Mouse (Mus musculus) left cerebral cortex, postnatal 25 days (tissue): ENCODE results near the gene Itgb5. TPM values are rescaled to one million over a fixed set of nuclear protein-coding genes. Genes with fewer than 3 reads are reported as not detected.
A peak's percentile ranks its signal among the peaks of the same experiment; 100 is the strongest.

Source experiments
- DNase-seq, 2 experiments: peaks; one replicate each; pipeline ENCODE4 v3.0.0; 2022; ENCODE audit warnings: low spot score in 2 of 2, mixed read lengths in 1 of 2
- intact Hi-C: fragments of 180-260 bp; cut with DNase I; formaldehyde crosslinking; loops from one replicate; pipeline ENCODE4 v1.15.1; 2025
- total RNA-seq, 2 experiments: library from RNA; stranded (reverse); gene quantifications; 2 replicates each; pipeline ENCODE4 v1.2.3; 2021

Gene Itgb5
- total RNA-seq, 2 experiments from 2014 or later: 37.3 to 39.3 TPM

DNA sequence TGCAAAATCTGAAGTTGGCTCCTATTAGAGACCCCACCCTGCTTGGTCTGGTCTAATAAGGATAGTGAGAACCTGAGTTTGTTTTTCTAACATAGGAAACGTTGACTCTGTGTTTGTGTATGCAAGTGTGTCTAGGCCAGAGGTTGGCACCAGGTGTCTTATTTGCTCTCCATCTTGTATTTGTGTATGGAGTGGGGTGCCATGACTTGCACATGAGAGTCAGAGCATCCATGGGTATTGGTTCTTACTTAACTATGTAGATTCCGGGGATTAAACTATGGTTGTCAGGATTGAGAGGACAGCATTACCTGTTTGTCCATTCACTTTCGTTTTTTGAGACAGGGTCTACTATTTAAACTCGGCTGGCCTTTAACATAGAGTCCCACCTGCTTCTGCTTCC, 123.5 kb downstream of the Itgb5 start:
- intact Hi-C loops: no loop called here

DNA sequence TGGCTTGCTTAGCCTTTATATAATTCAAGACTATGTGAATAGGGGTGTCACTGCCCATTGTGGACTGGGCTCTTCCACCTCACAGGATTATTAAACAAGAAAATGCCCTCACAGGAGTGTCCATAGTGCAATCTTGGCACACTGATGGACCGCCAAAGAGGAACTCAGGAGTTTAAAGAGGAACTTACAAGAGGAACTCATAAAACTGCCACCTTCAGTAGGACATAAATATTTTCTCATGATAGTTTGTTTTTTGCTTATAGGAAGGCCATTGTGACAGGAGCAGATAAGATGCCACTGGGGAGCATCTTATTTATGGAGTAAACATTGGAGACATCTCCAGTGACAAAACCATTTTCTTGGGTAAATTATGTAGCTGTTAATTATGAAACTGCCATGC, 125.3 kb downstream of the Itgb5 start:
- intact Hi-C loops: no loop called here

More for the DNA sequence above, 123.5 kb downstream of the Itgb5 start:
- no peak for DNase-seq

DNA sequence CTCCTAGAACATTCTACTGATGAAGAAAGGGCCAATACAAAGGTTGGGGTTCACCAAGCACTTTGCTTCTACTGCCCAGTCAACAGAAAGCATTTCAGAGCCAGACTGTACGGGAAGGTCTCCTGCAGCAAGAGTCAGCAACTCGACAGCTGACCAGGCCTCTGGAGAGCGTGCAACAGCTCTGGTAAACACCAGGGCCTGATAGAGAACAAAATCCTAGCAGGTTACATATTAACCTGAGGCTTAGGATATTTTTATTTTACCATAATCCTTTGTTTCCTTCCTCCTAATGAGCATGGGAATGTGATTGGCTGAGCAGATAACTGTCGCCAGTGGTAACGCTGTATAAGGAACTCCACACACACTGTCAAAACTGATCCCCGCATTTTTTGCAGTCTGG, 134.0 kb downstream of the Itgb5 start:
- intact Hi-C loops: no loop called here

More for the DNA sequence above, 125.3 kb downstream of the Itgb5 start:
- DNase-seq: no peak

GRCm38 (mm10) chr16:33965878-33966537, 136.5 kb downstream of the Itgb5 start:
- peak in 1 of 2 experiments; percentile 44 for DNase-seq

More for the DNA sequence above, 134.0 kb downstream of the Itgb5 start:
- DNase-seq: no peak

DNA sequence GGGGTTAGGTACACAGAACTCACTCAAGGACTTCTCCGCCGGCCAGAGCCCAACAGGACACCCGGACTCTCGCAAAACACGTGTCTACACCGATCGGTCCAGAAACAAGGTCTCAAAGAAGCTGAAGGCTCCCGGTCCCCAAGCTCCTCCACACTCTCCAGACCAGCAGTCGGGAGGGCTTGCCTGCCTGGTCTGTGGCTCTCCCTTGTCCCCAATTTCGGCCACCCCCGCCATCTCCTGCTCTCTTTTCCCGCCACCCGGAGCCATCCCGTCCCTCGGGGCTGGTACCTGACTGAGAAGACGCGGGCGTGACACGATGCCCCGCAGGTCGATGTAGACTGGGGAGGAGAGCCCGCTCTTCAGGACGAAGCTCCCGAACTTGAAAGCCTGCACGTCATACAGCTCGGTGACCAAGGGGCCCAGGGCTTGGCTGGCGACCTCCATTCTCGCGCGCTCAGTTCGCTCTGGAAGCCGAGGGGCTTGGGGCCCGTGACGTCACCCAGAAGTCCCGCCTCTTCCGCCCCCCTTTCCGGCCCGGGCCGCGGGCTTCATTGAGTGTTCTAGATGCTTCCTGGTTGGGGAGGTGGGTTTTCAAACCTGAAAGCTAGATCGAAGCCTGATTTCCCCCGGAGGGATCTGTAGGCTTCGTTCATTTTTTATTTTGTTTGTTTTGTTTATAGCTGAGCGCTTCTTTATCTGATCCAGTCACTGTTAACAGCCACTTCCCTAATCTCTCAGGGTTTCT, 137.2 kb downstream of the Itgb5 start, which contains the start of gene Umps:
Umps (minus strand) TSS at position 501 of the 745 bp plus-strand sequence.
- intact Hi-C loops: no loop called here
- peak; percentile 81 to 84 for DNase-seq

More at GRCm38 (mm10) chr16:33965878-33966537, 136.5 kb downstream of the Itgb5 start:
- intact Hi-C loops: no loop called here

DNA sequence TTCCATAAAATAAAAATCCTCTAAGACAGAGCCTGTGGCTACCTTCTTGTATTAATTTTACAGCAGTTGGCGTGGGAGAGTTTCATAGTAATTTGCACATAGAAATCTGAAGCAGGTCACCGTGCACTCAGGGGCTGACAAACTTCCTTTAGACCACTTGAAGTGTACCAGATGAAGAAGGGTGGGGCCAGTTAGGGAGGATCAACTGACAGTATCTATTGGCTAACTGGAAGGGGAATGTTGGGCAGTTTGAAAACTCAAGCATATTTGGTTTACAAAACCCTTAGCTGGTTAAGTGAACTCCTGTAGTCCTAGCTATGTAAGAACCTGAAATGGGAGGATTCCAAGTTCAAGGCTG, 137.8 kb downstream of the Itgb5 start:
- DNase-seq: peak in 1 of 2 experiments; percentile 13
- intact Hi-C loops: no loop called here

GRCm38 (mm10) chr16:33979855-33980254, 150.4 kb downstream of the Itgb5 start:
- intact Hi-C loops: no loop called here
- no peak for DNase-seq

DNA sequence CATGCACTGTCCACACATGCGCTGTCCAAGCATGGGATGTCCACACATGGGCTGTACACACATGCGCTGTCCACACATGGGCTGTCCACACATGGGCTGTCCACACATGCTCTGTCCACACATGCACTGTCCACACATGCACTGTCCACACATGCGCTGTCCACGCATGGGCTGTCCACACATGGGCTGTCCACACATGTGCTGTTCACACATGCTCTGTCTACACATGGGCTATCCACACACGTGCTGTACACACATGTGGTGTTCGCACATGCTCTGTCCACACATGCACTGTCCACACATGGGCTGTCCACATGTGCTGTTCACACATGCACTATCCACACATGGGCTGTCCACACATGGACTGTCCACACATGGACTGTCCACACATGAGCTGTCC, 154.2 kb downstream of the Itgb5 start:
- no peak for DNase-seq
- intact Hi-C loops: no loop called here

DNA sequence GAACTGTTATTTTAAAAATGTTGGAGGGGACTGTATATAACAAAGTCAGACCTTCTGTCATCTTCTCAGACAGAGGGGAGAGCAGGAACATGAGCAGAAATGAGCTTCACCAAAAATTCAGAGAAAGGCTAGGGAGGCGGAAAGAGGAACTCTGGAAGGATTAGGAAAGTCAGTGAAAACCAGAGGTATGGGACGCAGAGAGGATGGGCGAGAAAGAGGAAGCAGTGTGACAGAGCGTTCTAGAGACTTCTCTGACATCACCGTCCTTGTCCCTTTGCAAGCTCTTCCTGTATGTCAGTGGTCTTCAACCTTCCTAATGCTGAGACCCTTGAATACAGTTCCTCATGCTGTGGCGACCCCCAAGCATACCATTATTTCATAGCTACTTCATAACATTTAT, 155.9 kb downstream of the Itgb5 start:
- intact Hi-C loops: no loop called here

DNA sequence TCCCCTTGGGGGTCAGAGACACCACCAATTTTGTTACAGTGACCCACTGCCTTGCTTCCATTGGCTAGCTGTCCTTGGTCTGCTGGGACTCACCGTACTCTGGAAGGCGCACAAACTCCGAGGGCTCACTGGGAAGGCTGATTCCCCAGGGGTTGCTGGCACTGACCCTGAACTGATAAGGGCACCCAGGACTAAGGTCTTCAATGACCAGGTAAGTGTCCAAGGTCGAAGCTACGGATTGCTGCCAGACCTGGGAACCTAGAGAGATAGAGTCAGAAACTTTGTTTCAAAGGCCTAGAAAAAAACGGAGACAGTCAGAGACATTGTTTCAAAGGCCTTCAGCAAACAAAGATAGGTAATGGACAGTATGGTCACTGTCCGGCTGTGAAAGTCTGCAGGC, 157.5 kb downstream of the Itgb5 start:
- intact Hi-C loops: no loop called here

More for the DNA sequence above, 155.9 kb downstream of the Itgb5 start:
- DNase-seq: no peak

GRCm38 (mm10) chr16:33988358-33989012, 159.0 kb downstream of the Itgb5 start:
- intact Hi-C loops: loop anchor here (2.0 kb wide), 1 partner anchor 168 kb away; no protein-coding TSS in a partner anchor
- DNase-seq: peak; percentile 46 to 57

More for the DNA sequence above, 157.5 kb downstream of the Itgb5 start:
- no peak for DNase-seq

DNA sequence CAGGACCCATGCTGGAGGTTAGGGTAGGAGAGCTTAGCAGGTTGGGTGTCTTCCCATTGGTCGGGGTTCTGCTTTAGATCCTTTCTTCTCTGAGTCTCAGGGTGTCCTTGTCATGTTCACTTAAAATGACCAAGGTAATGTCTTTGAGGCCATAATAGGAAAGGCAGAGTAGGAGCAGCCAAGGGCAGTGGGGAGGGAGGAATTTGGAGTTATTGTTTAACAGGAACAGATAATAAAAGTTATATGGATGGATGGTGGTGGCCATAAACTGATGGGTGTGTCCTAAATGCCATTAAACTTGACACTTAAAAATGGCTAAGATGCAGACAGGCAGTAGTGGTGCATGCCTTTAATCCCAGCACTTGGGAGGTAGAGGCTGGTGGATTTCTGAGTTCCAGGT, 159.6 kb downstream of the Itgb5 start:
- DNase-seq: no peak
- intact Hi-C loops: loop anchor here (2.0 kb wide), 1 partner anchor 168 kb away; no protein-coding TSS in a partner anchor

DNA sequence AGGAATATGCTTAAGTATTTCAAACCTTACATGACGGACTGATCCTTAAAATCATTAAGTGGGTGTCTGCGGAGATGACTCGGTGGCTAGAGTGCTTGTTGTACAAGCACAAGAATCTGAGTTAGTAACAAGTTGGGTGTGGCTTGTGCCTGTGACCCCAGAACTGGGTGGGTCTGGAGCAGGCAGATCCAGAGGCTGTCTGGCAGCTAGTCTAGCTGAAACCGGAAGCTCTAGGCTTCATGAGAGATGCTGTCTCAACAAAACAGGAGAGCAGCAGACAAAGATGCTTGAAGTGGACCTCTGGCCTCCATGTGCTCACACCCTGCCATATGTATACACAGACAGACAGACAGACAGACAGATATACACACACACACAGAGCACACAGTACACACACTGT, 161.2 kb downstream of the Itgb5 start:
- DNase-seq: no peak
- intact Hi-C loops: no loop called here

DNA sequence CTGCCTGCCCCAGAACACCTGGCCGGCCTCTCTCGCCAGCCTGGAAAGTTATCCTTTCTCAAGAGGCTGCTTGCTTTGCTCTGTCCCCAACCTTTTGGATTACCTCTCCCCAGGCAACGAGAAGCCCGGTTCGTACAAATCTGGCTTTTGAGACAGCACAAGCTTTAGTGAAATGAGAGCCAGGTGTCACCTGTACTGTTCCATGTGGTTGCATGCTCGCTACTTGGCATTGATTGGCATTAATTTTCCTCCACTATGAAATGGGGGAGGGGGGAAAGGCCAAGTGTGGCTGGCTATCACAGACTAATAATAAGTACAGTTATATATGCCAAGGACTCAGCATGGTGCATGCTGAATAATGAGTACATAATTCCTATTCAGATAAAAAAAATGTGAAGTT, 164.9 kb downstream of the Itgb5 start:
- DNase-seq: no peak
- intact Hi-C loops: no loop called here

GRCm38 (mm10) chr16:33995496-33995895, 166.0 kb downstream of the Itgb5 start:
- no peak for DNase-seq
- intact Hi-C loops: no loop called here

GRCm38 (mm10) chr16:33996030-33996429, 166.6 kb downstream of the Itgb5 start:
- intact Hi-C loops: no loop called here
- peak in 1 of 2 experiments; percentile 52 for DNase-seq

GRCm38 (mm10) chr16:33998011-33998410, 168.5 kb downstream of the Itgb5 start:
- intact Hi-C loops: no loop called here
- DNase-seq: no peak
